Mouse (Mus musculus): ENCODE data around the gene Olfr322.

- TF ChIP-seq CTCF (IDR thresholded peaks at IDR 0.05; ENCODE audit: extremely low read depth, insufficient read depth, insufficient read length, insufficient replicate concordance) = no peak
- TF ChIP-seq POLR2A (IDR thresholded peaks at IDR 0.05; ENCODE audit: low read depth, low read length) = no peak
These were observed 3.4 kb upstream of the Olfr322 start for GRCm38 (mm10) chr11:58655151-58655550.

All from spleen, adult 2 months (tissue).